Mouse (Mus musculus) adipocyte (in vitro differentiated cells): ENCODE measurements around the gene Selenow.

Experiments
- DNase-seq: peaks from one replicate; pipeline ENCODE4 v3.0.0-alpha.2; 2016; ENCODE audit warnings: low spot score

Gene Selenow

GRCm38 (mm10) chr7:15905861-15906260 is 16.3 kb downstream of the Selenow start:
- no peak for DNase-seq

DNA sequence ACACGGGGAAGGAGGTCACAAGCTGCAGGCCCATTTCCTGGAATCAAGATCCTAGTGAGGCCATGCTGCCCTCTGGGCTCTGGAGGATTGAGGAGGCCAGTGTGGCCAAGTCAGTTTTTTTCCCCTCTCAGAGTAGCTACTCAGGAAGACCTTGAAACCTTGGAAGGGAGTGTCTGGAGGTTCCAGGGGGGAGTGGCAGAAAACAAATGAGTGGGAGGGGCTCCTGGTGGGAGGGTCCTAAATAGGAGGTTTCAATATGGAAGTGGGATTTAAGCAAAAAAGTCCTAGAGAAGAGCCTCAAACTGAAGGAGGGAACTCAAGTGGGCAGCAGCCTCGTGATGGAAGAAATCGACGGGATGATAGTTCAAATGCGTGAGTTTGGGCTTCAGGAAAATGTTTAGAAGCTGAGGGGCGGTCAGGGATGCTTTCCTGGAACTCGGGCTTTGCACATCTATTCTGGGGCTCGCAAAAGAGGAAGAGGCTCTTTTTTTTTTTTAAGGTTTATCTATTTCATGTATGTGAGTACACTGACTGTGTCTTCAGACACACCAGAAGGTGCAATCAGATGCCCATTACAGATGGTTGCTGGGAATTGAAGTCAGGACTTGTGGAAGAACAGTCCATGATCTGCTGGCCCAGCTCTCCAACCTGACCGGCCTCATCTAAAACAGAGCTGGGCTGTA is 20.7 kb downstream of the Selenow start:
- no peak for DNase-seq

GRCm38 (mm10) chr7:15894251-15894650 is 28.0 kb downstream of the Selenow start:
- DNase-seq, result no peak

DNA sequence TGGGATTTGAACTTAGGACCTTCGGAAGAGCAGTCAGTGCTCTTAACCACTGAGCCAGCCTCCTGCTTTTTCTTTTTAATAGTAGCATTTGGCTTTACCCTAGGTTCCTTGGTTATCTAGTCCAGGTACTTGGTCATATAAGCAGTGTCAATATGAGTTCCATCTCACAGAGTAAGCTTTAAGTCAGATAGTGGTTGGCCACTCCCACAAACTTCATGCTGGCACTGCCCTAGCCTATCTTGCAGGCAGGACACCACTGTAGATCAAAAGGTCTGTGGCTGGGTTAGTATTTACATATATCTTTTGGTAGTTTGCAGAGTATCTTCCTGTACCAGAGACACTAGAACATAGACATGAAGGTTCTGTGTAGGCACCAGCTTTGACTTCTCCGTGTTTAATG is 38.1 kb downstream of the Selenow start:
- no peak for DNase-seq

- DNase-seq, result no peak
These were observed 39.9 kb downstream of the Selenow start, which contains the start of gene Crxos for GRCm38 (mm10) chr7:15882317-15882716. Crxos (plus strand) TSS chr7:15882617.

- DNase-seq, result no peak
These were observed 40.4 kb downstream of the Selenow start for GRCm38 (mm10) chr7:15881831-15882230.

DNA sequence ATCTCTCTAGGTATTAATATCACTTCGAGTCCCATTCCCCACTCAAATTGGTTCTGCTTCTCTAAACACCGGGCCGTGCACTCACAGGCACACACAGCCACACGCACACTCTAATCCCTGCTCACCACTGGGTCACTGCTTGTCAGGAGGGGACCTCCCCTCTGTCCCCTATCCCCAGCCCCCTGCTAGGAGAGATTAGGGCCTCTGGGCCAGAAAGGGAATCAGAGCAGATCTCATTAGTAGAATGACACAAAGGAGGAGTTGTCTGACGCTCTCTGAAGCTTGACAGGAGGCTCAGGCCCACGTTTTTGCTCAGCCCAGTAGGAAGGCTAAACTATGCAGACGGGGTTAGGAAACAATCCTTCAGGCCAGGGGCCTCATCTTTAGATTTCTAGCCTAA is 40.8 kb downstream of the Selenow start:
- DNase-seq, result no peak

DNA sequence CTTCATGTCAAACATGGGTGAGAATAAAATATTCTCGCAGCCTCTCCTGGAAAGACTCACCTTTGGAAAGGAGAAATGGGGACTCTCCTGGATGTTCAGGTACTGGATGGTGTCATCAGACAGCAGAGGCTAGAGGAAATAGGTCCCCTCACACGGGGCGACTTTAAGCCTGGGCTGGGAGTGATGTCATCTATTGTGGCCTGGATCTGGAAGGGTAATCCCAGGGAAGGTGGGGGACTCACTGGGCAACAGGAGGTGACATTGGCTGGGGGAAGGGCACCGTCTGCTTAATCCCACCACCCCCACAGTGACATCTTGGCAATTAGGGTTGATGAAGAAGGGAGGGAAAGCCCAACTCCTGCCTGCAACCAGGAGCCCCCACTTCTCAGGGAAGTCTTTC is 42.4 kb downstream of the Selenow start, which contains the start of gene Crx:
Crx (minus strand) TSS at position 213 of the 400 bp plus-strand sequence.
- DNase-seq, result no peak
